Mouse (Mus musculus): ENCODE measurements around the gene Gpr142. TPM values are rescaled to one million over a fixed set of nuclear protein-coding genes. Genes with fewer than 3 reads are reported as not detected.
A peak's percentile ranks its signal among the peaks of the same experiment; 100 is the strongest.

Gene Gpr142
- polyA plus RNA-seq, 1 experiment from 2014 or later: not detected

DNA sequence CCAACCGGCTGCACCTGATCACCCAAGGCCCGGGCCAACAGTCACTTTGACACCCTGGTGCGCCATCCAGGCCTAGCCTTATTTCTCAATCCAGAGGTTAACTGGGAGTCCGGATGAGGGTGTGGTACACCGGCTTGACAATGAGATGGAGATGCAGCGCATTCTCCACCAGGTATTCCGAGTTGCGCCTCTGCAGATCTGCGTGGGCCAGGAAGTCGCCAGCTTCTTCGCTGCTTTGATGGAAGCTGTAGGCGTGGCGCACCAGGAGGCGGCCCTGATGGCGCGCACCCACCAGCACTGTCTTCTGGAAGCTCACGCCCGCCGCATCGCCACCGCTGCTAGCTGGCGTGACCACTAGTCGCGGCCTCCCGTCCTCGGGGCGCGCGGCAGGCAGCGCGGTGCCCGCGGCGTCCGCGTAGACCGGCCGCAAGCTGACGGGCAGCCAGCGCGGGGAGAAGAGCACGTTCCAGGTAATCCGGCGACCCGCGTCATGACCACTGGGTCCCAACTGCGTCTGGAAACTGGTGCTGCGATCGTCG, 7.3 kb upstream of the Gpr142 start:
- peaks cover 77% of the 10 kb centered on the region for H3K27me3 ChIP-seq
- no peaks in the 10 kb centered on the region for H3K9me3 ChIP-seq
- 0 out of 2 replicates have a peak overlapping the region, but pooled peaks have one; percentile 61 for H3K27ac ChIP-seq
- WGBS: 5% methylated on average over 50 of the region's 50 CpGs
- ATAC-seq (ENCODE audit: low FRiP score): no peak
- H3K9ac ChIP-seq: peak overlapping the region; percentile 59
- peaks cover 75% of the 10 kb centered on the region for H3K4me1 ChIP-seq
- H3K4me3 ChIP-seq (replicated peaks): peak overlapping the region; percentile 50
- H3K36me3 ChIP-seq (replicated peaks): no peaks in the 10 kb centered on the region
- peak overlapping the region; percentile 86 for H3K4me2 ChIP-seq

DNA sequence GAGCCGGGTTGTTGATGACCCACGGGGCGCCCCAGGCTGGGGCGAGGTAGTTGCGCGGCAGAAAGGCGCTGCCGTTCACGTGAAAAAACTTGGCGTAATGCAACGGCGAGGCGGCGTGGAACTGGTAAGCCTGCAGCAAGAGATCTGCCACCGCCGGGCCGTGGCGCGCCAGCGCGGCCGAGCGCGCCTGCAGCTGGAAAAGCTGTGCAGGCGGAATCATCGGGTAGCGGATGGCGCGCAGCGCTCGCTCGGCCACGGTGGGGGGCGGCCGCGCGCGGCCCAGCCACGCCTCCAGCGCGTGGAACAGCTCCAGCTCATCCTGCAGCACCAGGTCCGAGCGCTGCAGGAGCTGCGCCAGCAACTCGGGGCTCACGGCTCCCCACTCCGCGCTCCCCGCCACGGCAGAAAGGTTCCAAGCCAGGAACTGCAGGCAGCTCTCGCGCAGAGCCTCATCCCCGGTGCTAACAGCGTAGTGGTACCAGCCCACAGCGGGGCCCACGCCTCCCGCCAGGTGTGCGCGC, 6.8 kb upstream of the Gpr142 start:
- peak overlapping the region; percentile 50 for H3K4me3 ChIP-seq (replicated peaks)
- peaks cover 77% of the 10 kb centered on the region for H3K4me1 ChIP-seq
- H3K9ac ChIP-seq: peak overlapping the region; percentile 59
- no peaks in the 10 kb centered on the region for H3K36me3 ChIP-seq (replicated peaks)
- WGBS: under 1% methylated on average over 45 of the region's 59 CpGs
- ATAC-seq (ENCODE audit: low FRiP score): no peak
- no peaks in the 10 kb centered on the region for H3K9me3 ChIP-seq
- H3K4me2 ChIP-seq: peak overlapping the region; percentile 86
- H3K27ac ChIP-seq: peak overlapping the region; percentile 61
- peaks cover 71% of the 10 kb centered on the region for H3K27me3 ChIP-seq

DNA sequence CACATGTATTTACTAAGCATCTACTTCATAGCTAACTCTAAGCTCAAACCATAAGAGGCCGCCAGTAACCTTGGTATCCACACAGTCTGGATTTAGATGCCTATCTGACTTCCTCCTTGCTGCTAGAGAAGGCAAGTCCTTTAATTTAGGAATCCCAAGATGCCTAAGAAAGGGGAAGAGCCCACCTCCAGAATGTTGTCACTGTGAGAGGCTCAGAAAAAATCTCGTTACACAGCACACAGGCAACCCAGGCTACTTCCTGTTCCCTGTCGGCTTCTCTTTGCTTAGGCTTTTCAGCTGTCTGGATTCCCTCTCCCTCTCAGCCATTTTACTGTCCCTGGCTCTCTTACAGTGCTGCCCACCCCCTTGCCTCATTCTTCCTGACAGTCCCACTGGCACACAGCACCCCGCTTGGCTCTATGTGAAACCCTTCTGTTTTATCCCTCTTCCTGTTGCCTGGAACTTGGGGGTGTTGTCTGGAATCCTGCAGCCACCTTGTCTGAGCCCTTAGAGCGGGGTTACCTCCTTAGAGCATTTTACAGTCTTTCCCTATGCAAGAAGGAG, 5.7 kb upstream of the Gpr142 start:
- ATAC-seq (ENCODE audit: low FRiP score): no peak
- no peak overlapping the region for H3K27ac ChIP-seq
- H3K4me1 ChIP-seq: peaks cover 83% of the 10 kb centered on the region
- H3K4me3 ChIP-seq (replicated peaks): peak overlapping the region; percentile 50
- peak overlapping the region; percentile 59; the same call in 1 of the 2 replicates for H3K9ac ChIP-seq
- peak overlapping the region; percentile 86 for H3K4me2 ChIP-seq
- no peaks in the 10 kb centered on the region for H3K36me3 ChIP-seq (replicated peaks)
- 55% methylated on average over 5 of the region's 5 CpGs for WGBS
- peaks cover 61% of the 10 kb centered on the region for H3K27me3 ChIP-seq
- no peaks in the 10 kb centered on the region for H3K9me3 ChIP-seq

DNA sequence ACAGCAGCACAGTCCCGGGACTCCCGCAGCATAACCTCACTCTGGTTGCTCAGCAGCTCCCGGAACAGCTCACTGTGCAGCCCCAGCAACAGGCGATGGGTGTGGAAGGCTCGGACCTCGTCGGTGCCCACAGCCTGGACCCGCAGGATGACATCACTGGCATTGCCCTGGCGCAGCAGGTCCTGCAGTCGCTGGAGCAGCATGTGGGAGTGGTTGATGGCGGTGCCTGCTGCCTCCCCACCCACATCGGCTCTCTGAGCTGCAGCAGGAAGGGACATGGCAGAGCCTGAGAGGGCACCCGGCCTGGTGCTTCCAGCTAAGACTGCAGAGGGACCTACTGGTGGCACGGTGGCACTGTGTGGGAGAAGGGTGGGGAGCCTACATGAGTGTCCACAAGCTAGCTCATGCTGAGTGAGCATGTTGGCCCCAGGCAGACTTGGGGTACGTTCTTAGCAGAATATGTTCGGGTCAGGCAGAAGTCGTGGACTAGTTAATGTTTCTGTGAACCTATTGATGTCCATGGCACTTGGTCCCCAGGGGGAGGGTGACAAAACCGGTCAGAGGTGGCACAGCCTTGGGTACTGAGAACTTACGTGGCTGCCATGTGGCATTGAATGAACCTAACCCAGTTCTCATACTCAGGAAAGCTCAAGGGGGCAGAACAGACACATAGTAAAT, 4.7 kb upstream of the Gpr142 start:
- peak overlapping the region; percentile 50 for H3K4me3 ChIP-seq (replicated peaks)
- H3K4me2 ChIP-seq: peak overlapping the region; percentile 86
- H3K36me3 ChIP-seq (replicated peaks): no peaks in the 10 kb centered on the region
- ATAC-seq (ENCODE audit: low FRiP score): no peak
- peaks cover 53% of the 10 kb centered on the region for H3K27me3 ChIP-seq
- 62% methylated on average over 19 of the region's 19 CpGs for WGBS
- H3K4me1 ChIP-seq: peaks cover 75% of the 10 kb centered on the region
- H3K9ac ChIP-seq: peak overlapping the region; percentile 51
- H3K9me3 ChIP-seq: no peaks in the 10 kb centered on the region
- peak overlapping the region; percentile 99 for H3K27ac ChIP-seq

DNA sequence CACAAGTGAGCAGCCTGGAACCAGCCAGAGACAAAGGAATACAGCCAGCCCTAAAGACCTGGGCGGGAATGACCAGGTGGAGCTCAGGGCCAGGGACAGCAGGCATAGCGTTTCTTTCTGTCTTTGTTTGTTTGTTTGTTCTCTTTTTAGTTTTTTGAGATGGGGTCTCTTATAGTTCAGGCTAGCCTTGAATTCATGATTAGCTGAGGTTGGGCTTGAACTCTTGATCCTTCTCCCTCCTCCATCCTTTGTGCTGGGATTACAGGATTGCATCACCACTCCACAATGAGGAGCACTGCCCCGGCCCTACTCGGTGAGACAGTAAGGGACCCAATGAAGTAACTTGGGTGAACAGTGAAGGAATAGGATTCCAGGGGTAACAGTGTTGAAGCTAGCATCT, 4.0 kb upstream of the Gpr142 start:
- H3K27me3 ChIP-seq: peaks cover 46% of the 10 kb centered on the region
- peak overlapping the region; percentile 56 for H3K9ac ChIP-seq
- peak overlapping the region; percentile 86 for H3K4me2 ChIP-seq
- peaks cover 68% of the 10 kb centered on the region for H3K4me1 ChIP-seq
- ATAC-seq (ENCODE audit: low FRiP score): peak; percentile 36
- no peaks in the 10 kb centered on the region for H3K36me3 ChIP-seq (replicated peaks)
- no peaks in the 10 kb centered on the region for H3K9me3 ChIP-seq
- WGBS: 17% methylated on average over 4 of the region's 4 CpGs
- H3K27ac ChIP-seq: peak overlapping the region; percentile 99
- H3K4me3 ChIP-seq (replicated peaks): peak overlapping the region; percentile 50

DNA sequence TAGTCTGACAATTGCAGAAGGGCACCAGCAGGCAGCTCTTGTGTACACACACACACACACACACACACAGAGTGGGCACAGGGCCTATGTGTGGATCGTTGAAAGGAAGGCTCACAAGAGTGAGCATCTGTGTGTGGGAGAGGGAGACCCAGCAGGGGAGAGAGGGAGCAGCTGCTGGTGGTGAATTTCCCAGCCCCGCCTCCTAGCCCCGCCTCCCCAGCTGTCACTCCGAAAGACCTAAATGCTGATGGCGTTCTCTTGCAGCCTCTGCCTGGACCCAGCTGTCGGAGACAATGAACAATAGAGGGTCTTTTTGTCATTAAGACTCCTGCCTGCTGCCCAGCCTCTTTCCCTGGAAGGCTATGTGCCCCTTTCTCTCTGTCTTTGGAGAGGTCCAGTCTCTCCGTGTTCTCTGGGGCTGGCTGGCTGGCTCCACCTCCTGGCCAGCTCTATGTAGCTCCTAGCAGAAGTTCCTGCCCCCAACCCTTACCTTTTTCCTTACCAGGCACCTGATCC, 3.4 kb upstream of the Gpr142 start:
- Histone ChIP-seq H3K4me2 (peak overlapping the region; percentile 86), H3K27me3 (peaks cover 40% of the 10 kb centered on the region), H3K4me1 (peaks cover 67% of the 10 kb centered on the region), H3K36me3 (replicated peaks) (no peaks in the 10 kb centered on the region), H3K4me3 (replicated peaks) (peak overlapping the region; percentile 50), H3K9ac (peak overlapping the region; percentile 56), H3K27ac (peak overlapping the region; percentile 99), H3K9me3 (no peaks in the 10 kb centered on the region)
- 1% methylated on average over 7 of the region's 7 CpGs for WGBS
- peak; percentile 90 for ATAC-seq (ENCODE audit: low FRiP score)

DNA sequence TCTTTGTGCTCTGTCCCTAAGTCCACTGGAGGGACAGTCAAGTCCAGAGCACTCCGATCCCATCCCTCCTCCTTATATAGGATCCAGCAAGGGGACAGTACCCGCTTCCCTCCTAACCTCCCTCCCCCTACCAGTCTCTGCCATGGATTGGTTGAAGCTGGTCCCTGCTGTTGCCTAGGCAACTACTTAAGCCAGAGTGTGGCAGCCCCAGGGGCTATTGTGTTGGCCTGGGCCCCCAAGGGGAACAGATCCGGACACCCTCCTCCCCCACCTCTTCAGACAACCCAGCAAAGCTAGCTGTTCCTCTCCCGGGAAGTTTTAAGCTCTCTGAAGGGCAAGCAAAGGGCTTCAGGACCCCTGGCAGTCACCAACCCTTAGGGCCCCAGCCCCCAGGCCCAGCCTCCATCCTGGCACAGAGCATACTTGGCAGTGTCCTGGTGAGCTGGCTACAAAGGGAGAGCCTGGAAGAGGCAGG, 2.8 kb upstream of the Gpr142 start, which contains the start of gene Btbd17:
Btbd17 (minus strand) TSS at position 98 of the 475 bp plus-strand sequence.
- WGBS: 2% methylated on average over 4 of the region's 4 CpGs
- Histone ChIP-seq H3K9me3 (no peaks in the 10 kb centered on the region), H3K4me1 (peaks cover 64% of the 10 kb centered on the region), H3K9ac (peak within 1 kb of the TSS; percentile 56), H3K36me3 (replicated peaks) (no peaks in the 10 kb centered on the region), H3K27ac (peak within 1 kb of the TSS; percentile 99), H3K4me2 (peak within 1 kb of the TSS; percentile 86), H3K4me3 (replicated peaks) (peak within 1 kb of the TSS; percentile 50), H3K27me3 (peaks cover 35% of the 10 kb centered on the region)
- peak; percentile 88 for ATAC-seq (ENCODE audit: low FRiP score)

DNA sequence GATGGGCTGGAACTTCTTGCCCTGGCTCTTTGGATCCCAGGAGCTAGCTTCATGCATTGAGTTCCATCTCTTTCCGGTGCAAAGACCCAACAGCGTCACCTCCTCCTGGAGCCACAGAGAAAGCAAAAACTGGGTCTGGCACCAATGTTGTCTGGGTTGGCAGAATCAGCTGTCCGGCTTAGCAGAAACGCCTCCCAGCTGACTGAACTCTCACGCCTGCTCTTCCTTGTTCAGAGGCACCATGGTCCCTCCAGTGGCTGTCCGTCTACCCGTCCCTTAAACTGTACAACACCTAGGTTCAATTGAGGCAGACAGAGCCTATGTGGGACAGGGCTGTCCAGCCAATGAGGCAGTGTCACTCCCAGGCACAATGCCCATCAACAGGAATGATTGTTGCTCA, 1.5 kb upstream of the Gpr142 start:
- no peak overlapping the region for H3K4me3 ChIP-seq (replicated peaks)
- H3K36me3 ChIP-seq (replicated peaks): no peaks in the 10 kb centered on the region
- H3K27ac ChIP-seq: peak overlapping the region; percentile 99
- H3K4me1 ChIP-seq: peaks cover 51% of the 10 kb centered on the region
- WGBS: 93% methylated on average over 7 of the region's 7 CpGs
- H3K4me2 ChIP-seq: no peak overlapping the region
- H3K27me3 ChIP-seq: peaks cover 22% of the 10 kb centered on the region
- no peak overlapping the region for H3K9ac ChIP-seq
- no peaks in the 10 kb centered on the region for H3K9me3 ChIP-seq
- no peak for ATAC-seq (ENCODE audit: low FRiP score)

DNA sequence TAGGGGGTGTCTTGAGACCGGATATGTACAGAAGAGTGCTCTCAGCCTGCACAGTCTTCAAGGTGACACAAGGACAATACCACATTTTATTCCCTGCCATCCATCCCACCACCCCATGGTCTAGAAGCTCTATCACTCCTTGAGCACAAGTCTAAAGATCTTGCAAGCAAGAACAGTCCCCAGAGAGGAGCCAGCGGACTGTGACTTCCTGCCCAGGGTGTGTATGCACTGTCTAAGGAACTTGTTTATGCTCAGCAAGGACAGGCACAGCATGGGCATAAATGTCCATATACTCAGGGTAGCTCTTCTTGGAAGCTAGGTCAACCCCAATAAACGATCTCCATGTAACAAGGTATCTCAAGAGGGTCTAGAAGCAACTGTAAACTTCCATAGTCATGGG, 743 bp upstream of the Gpr142 start:
- H3K4me1 ChIP-seq: peaks cover 49% of the 10 kb centered on the region
- no peak overlapping the region for H3K9ac ChIP-seq
- H3K27ac ChIP-seq: no peak overlapping the region
- peaks cover 14% of the 10 kb centered on the region for H3K27me3 ChIP-seq
- no peak overlapping the region for H3K4me3 ChIP-seq (replicated peaks)
- H3K9me3 ChIP-seq: no peaks in the 10 kb centered on the region
- no peaks in the 10 kb centered on the region for H3K36me3 ChIP-seq (replicated peaks)
- no peak for ATAC-seq (ENCODE audit: low FRiP score)
- H3K4me2 ChIP-seq: no peak overlapping the region
- 92% methylated on average over 3 of the region's 3 CpGs for WGBS

DNA sequence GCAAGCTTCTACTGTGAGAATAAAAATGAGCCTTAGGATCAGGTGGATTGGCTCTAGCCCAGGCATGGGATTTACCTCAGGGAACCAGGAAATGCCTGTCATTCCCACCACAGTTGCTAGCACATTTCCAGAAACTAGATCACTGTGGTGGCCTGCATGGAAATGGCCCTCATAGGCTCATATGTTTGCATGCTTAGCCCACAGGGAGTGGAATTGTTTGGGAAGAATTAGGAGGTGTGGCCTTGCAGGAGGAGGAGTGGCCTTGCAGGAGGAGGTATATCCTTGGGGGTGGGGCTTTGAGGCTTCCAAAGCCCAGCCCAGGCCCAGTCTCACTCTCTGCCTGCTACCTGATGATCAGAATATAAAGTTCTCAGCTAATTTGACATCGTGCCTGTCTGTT, 3.2 kb downstream of the Gpr142 start:
- Histone ChIP-seq H3K27me3 (no peaks in the 10 kb centered on the region), H3K27ac (no peak overlapping the region), H3K4me3 (replicated peaks) (no peak overlapping the region), H3K9ac (no peak overlapping the region), H3K4me1 (peaks cover 36% of the 10 kb centered on the region), H3K9me3 (no peaks in the 10 kb centered on the region), H3K36me3 (replicated peaks) (no peaks in the 10 kb centered on the region), H3K4me2 (no peak overlapping the region)
- no peak for ATAC-seq (ENCODE audit: low FRiP score)
- WGBS: 79% methylated on average over 1 of the region's 1 CpGs

DNA sequence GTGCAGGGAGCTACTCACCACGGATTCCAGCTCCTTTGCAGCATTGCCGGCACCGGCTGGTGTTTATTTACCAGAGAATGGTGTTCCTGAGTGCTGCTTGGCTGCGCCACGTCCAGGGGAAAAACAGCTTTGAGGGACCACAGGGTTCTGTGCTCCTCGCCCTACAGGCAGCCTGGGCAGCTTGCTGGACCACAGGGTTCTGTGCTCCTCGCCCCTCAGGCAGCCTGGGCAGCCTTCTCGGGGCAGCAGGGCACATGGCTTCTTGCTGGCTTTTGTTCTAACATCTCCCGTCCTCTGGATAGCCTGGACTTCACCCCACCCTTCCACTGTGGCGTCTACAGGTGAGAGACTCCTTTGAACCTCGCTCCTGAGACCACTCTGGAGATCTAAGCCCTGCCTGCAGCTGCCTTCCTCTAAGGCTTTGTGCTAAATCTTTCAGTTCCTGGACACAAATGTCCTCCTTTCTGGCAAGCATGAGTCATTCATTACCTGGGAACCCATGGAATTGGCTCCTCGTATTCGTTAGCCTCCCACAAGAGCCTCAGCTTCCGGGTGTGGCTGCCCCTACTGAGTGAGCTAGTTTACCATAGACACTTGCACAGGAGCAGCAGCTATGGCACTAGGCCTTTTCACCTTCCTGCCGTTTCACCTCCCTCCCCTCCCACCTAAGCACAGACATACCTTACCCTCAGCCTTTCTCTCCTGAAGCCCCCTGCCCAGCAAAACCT, 4.0 kb downstream of the Gpr142 start:
- Histone ChIP-seq H3K27me3 (no peaks in the 10 kb centered on the region), H3K27ac (no peak overlapping the region), H3K9me3 (no peaks in the 10 kb centered on the region), H3K36me3 (replicated peaks) (no peaks in the 10 kb centered on the region), H3K4me2 (no peak overlapping the region), H3K9ac (no peak overlapping the region), H3K4me1 (peaks cover 38% of the 10 kb centered on the region), H3K4me3 (replicated peaks) (no peak overlapping the region)
- WGBS: 67% methylated on average over 15 of the region's 15 CpGs
- no peak for ATAC-seq (ENCODE audit: low FRiP score)

DNA sequence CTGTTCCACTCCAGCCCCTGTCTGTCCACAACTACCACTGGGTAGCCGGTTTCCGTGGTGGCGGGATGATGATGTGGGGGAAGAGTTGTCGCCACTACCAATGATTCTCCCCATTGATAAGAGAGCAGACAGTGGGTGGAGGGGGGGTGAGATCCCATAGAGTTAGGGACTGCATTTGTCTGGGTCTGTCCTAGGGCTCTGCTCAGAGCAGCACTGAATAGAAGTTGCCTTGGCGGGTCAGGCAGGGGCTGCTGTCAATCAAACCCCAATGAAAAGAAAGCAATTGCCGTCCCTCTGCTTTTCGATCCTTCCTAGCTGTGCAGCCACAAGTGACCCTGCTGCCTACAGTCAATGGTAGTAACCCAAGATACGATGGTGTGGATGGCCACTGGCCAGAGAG, 5.3 kb downstream of the Gpr142 start:
- no peaks in the 10 kb centered on the region for H3K9me3 ChIP-seq
- H3K9ac ChIP-seq: no peak overlapping the region
- H3K27ac ChIP-seq: peak overlapping the region; percentile 36; the same call in 1 of the 2 replicates
- no peaks in the 10 kb centered on the region for H3K27me3 ChIP-seq
- no peak overlapping the region for H3K4me3 ChIP-seq (replicated peaks)
- 0 out of 2 replicates have a peak, but pooled peaks have one; percentile 27 for ATAC-seq (ENCODE audit: low FRiP score)
- no peak overlapping the region for H3K4me2 ChIP-seq
- H3K4me1 ChIP-seq: peaks cover 46% of the 10 kb centered on the region
- 15% methylated on average over 8 of the region's 8 CpGs for WGBS
- no peaks in the 10 kb centered on the region for H3K36me3 ChIP-seq (replicated peaks)
